Mouse (Mus musculus): Measurements from ENCODE around the gene Nsmce3. TPM values are rescaled to one million over a fixed set of nuclear protein-coding genes. Genes with fewer than 3 reads are reported as not detected.

Gene Nsmce3
- polyA plus RNA-seq, 1 experiment from 2014 or later: 10.1 TPM

DNA sequence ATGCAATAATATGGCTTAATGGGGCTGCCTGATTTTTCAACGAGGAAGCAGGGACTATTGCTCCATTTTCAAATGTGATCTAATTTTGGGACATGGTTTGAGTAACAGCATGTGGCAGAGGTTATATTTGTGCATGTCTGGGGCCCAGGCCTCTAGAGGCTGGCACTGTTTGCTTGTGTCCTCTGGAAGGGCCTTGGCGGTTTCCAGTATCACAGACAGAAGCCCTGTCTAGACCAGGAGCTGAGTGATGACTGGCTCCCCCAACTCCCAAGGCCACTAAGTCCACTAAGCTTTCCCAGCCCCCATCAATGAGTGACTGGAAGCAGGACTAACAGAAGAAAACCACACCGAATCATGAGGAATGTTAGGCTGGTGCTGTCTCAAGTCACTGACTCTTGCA lies 18.3 kb upstream of the Nsmce3 start:
- H3K4me3 ChIP-seq: no peak overlapping the region
- H3K9me3 ChIP-seq (replicated peaks): no peaks in the 10 kb centered on the region
- no peaks in the 10 kb centered on the region for H3K36me3 ChIP-seq (ENCODE audit: poor library complexity, severe bottlenecking)
- H3K4me1 ChIP-seq: peaks cover 12% of the 10 kb centered on the region
- peaks cover 5% of the 10 kb centered on the region; the same call in 1 of the 2 replicates for H3K27me3 ChIP-seq
- no peak overlapping the region for H3K4me2 ChIP-seq
- H3K27ac ChIP-seq: no peak overlapping the region
- WGBS: 83% methylated on average over 3 of the region's 3 CpGs
- H3K9ac ChIP-seq: no peak overlapping the region
- ATAC-seq: no peak

GRCm38 (mm10) chr7:64889919-64890318 lies 17.1 kb upstream of the Nsmce3 start:
- WGBS: 70% methylated on average over 9 of the region's 9 CpGs
- Histone ChIP-seq H3K4me1 (peaks cover 12% of the 10 kb centered on the region), H3K4me2 (no peak overlapping the region), H3K4me3 (no peak overlapping the region), H3K27me3 (peaks cover 5% of the 10 kb centered on the region; the same call in 1 of the 2 replicates), H3K9ac (no peak overlapping the region), H3K27ac (no peak overlapping the region), H3K36me3 (ENCODE audit: poor library complexity, severe bottlenecking) (no peaks in the 10 kb centered on the region), H3K9me3 (replicated peaks) (no peaks in the 10 kb centered on the region)
- ATAC-seq: peak; percentile 78; the same call in 1 of the 2 replicates

- 46% methylated on average over 11 of the region's 11 CpGs for WGBS
- no peak overlapping the region for H3K27ac ChIP-seq
- no peaks in the 10 kb centered on the region for H3K36me3 ChIP-seq (ENCODE audit: poor library complexity, severe bottlenecking)
- no peaks in the 10 kb centered on the region for H3K9me3 ChIP-seq (replicated peaks)
- peak; percentile 87 for ATAC-seq
- H3K9ac ChIP-seq: no peak overlapping the region
- H3K4me2 ChIP-seq: no peak overlapping the region
- H3K27me3 ChIP-seq: peaks cover 5% of the 10 kb centered on the region; the same call in 1 of the 2 replicates
- H3K4me3 ChIP-seq: no peak overlapping the region
- H3K4me1 ChIP-seq: peaks cover 20% of the 10 kb centered on the region
These were observed 11.5 kb upstream of the Nsmce3 start for GRCm38 (mm10) chr7:64884187-64884862.

DNA sequence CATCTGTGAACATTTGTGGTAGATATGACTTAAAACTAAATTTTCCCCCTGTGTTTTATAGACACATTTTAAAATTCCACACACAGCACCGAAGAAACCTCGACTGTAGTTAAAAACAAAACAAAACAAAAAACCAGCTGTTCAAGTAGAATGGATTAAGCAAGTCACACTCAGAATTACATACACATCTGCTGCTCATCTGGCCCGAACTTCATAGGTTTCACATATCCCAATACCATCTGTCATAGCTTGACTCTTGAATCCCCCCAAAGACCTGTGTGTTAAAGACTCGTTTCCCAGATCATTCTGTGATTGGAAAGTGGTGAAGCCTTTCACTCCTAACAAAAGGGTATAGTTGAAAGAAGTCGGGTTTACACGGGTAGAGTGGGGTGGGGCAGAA lies 9.4 kb upstream of the Nsmce3 start:
- Histone ChIP-seq H3K36me3 (ENCODE audit: poor library complexity, severe bottlenecking) (no peaks in the 10 kb centered on the region), H3K27me3 (peaks cover 3% of the 10 kb centered on the region; the same call in 1 of the 2 replicates), H3K4me3 (no peak overlapping the region), H3K4me2 (no peak overlapping the region), H3K27ac (no peak overlapping the region), H3K4me1 (peaks cover 20% of the 10 kb centered on the region), H3K9me3 (replicated peaks) (no peaks in the 10 kb centered on the region), H3K9ac (no peak overlapping the region)
- 63% methylated on average over 6 of the region's 6 CpGs for WGBS
- no peak for ATAC-seq

DNA sequence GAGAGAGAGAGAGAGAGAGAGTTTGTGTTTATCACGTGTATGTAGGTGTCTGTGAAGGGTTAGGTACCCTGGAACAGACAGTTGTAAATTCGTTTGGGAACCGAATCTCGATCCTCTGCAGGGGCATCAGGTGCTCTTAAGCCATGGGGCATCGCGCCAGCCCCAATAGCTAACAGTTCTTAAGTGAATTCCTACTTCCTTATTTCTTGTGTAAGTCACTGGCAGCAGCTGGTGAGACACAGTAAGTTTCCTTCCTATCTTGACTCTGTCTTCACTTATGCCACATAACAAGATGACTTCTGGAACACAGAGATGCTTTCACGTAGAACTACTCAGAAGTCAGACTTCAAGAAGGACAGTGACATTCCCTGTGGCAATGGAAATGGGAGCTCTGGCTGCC lies 8.6 kb upstream of the Nsmce3 start:
- Histone ChIP-seq H3K36me3 (ENCODE audit: poor library complexity, severe bottlenecking) (no peaks in the 10 kb centered on the region), H3K27ac (no peak overlapping the region), H3K4me3 (no peak overlapping the region), H3K9ac (no peak overlapping the region), H3K27me3 (no peaks in the 10 kb centered on the region), H3K4me2 (no peak overlapping the region), H3K4me1 (peaks cover 20% of the 10 kb centered on the region), H3K9me3 (replicated peaks) (no peaks in the 10 kb centered on the region)
- WGBS: 81% methylated on average over 7 of the region's 7 CpGs
- no peak for ATAC-seq

DNA sequence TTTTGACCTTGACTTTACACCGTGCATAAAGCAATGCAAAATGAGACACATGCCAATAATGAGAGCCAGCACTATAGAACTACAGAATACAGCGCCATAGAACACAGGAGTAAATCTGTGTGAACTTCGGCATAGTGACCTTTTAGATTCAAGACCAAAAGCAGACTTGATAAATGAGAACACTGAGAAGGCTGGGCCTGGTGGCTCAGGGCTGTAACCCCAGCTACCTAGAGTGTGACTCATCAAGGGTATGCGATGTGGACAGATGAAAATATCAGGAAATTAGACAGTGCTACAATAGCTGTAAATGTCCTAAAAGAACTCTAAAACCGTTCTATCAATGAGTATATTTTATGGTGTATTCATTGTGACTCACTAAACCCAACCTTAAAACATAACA lies 7.6 kb upstream of the Nsmce3 start:
- H3K4me1 ChIP-seq: peaks cover 18% of the 10 kb centered on the region
- no peak overlapping the region for H3K27ac ChIP-seq
- H3K27me3 ChIP-seq: no peaks in the 10 kb centered on the region
- WGBS: 92% methylated on average over 5 of the region's 5 CpGs
- no peaks in the 10 kb centered on the region for H3K36me3 ChIP-seq (ENCODE audit: poor library complexity, severe bottlenecking)
- no peak overlapping the region for H3K9ac ChIP-seq
- no peaks in the 10 kb centered on the region for H3K9me3 ChIP-seq (replicated peaks)
- ATAC-seq: no peak
- H3K4me3 ChIP-seq: no peak overlapping the region
- H3K4me2 ChIP-seq: no peak overlapping the region

DNA sequence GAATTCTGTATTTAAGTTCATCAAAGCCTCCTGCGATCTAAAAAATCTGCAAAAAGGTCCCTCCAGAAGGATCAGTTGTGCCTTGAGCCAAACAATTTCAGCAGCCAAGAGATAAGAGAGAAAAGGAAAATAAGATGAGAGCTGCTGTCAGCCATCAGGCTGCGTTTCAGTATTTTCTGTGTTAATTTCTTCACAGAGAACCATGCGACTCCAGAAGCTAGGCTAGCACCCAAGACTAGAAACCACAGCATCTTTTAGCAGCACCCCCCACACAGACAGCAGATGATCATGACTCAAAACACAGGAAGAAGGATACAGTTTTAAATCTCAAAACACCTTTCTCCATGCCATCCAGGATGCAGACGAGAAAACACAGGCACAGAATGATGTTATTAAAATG lies 2.1 kb upstream of the Nsmce3 start:
- no peak overlapping the region for H3K9ac ChIP-seq
- no peaks in the 10 kb centered on the region for H3K27me3 ChIP-seq
- H3K4me1 ChIP-seq: peaks cover 19% of the 10 kb centered on the region
- 85% methylated on average over 4 of the region's 4 CpGs for WGBS
- no peaks in the 10 kb centered on the region for H3K36me3 ChIP-seq (ENCODE audit: poor library complexity, severe bottlenecking)
- H3K4me2 ChIP-seq: no peak overlapping the region
- H3K4me3 ChIP-seq: no peak overlapping the region
- H3K27ac ChIP-seq: no peak overlapping the region
- H3K9me3 ChIP-seq (replicated peaks): no peaks in the 10 kb centered on the region
- no peak for ATAC-seq

DNA sequence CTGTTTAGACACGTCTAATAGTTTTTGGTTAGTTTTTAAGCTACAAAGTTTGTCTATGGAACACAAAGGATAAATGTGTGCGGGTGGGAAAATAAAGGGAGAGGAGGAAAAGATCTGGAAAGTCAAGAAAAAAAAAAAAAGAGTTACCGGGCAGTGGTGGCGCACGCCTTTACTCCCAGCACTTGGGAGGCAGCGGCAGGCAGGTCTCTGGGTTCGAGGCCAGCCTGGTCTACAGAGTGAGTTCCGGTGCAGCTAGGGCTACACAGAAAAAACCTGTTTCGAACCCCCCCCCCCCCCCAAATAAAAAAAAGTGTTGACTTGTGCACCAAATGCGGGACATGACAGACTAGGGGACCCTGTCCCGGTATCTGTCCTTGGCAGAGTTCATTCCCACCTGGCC lies 469 bp upstream of the Nsmce3 start:
- Histone ChIP-seq H3K27me3 (no peaks in the 10 kb centered on the region), H3K27ac (peak overlapping the region; percentile 72), H3K9me3 (replicated peaks) (no peaks in the 10 kb centered on the region), H3K4me3 (peak overlapping the region; percentile 84), H3K36me3 (ENCODE audit: poor library complexity, severe bottlenecking) (no peaks in the 10 kb centered on the region), H3K4me1 (peaks cover 34% of the 10 kb centered on the region), H3K9ac (no peak overlapping the region), H3K4me2 (peak overlapping the region; percentile 83)
- peak; percentile 4 for ATAC-seq
- 36% methylated on average over 11 of the region's 11 CpGs for WGBS

- Histone ChIP-seq H3K4me3 (peak overlapping the region; percentile 84), H3K9ac (peak overlapping the region; percentile 94), H3K4me2 (peak overlapping the region; percentile 83), H3K9me3 (replicated peaks) (no peaks in the 10 kb centered on the region), H3K27me3 (no peaks in the 10 kb centered on the region), H3K4me1 (peaks cover 35% of the 10 kb centered on the region), H3K27ac (peak overlapping the region; percentile 96), H3K36me3 (ENCODE audit: poor library complexity, severe bottlenecking) (no peaks in the 10 kb centered on the region)
- peak; percentile 56 for ATAC-seq
- WGBS: 1% methylated on average over 33 of the region's 33 CpGs
These were observed 632 bp downstream of the Nsmce3 start for GRCm38 (mm10) chr7:64871987-64872742.

GRCm38 (mm10) chr7:64869549-64870065 lies 3.2 kb downstream of the Nsmce3 start:
- WGBS: 85% methylated on average over 6 of the region's 6 CpGs
- Histone ChIP-seq H3K4me2 (peak overlapping the region; percentile 54), H3K9me3 (replicated peaks) (no peaks in the 10 kb centered on the region)

GRCm38 (mm10) chr7:64863538-64863937 lies 9.3 kb downstream of the Nsmce3 start:
- Histone ChIP-seq H3K4me1 (peaks cover 4% of the 10 kb centered on the region; the same call in 1 of the 2 replicates), H3K4me2 (no peak overlapping the region), H3K9me3 (replicated peaks) (no peaks in the 10 kb centered on the region), H3K4me3 (no peak overlapping the region), H3K27ac (no peak overlapping the region), H3K27me3 (no peaks in the 10 kb centered on the region), H3K9ac (no peak overlapping the region), H3K36me3 (ENCODE audit: poor library complexity, severe bottlenecking) (no peaks in the 10 kb centered on the region)
- 73% methylated on average over 3 of the region's 3 CpGs for WGBS
- ATAC-seq: no peak

More at GRCm38 (mm10) chr7:64869549-64870065, 3.2 kb downstream of the Nsmce3 start:
- no peak for ATAC-seq
- H3K4me3 ChIP-seq: no peak overlapping the region
- no peaks in the 10 kb centered on the region for H3K27me3 ChIP-seq
- H3K36me3 ChIP-seq (ENCODE audit: poor library complexity, severe bottlenecking): no peaks in the 10 kb centered on the region
- peaks cover 35% of the 10 kb centered on the region for H3K4me1 ChIP-seq
- no peak overlapping the region for H3K9ac ChIP-seq
- no peak overlapping the region for H3K27ac ChIP-seq

DNA sequence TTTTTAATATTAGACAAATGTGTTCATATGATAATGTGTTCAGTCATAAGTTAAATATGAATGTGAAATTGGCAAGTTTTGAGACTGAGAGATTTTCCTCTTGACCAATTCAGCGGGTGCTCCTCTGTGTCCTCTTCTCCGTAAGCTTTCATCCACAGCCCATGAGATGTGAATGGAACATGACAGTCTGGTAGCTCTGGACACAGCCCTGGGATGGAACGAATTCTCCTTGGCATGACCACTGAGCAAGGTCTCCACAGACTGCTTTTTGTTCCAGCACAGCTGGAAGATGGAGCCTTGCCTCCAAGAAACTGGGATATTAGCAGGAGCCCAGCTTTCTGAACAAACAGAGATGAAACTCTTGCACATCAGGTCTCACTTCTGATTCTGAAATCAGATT lies 9.8 kb downstream of the Nsmce3 start:
- Histone ChIP-seq H3K4me1 (no peaks in the 10 kb centered on the region; the same call in 1 of the 2 replicates), H3K27me3 (no peaks in the 10 kb centered on the region), H3K9ac (no peak overlapping the region), H3K4me3 (no peak overlapping the region), H3K27ac (no peak overlapping the region), H3K9me3 (replicated peaks) (no peaks in the 10 kb centered on the region), H3K4me2 (no peak overlapping the region), H3K36me3 (ENCODE audit: poor library complexity, severe bottlenecking) (no peaks in the 10 kb centered on the region)
- no peak for ATAC-seq
- 86% methylated on average over 3 of the region's 3 CpGs for WGBS

Data from forebrain, embryonic 13.5 days (tissue).